Mouse (Mus musculus) hindbrain, embryonic 15.5 days (tissue): ENCODE measurements around the gene Fbxo2. TPM values are rescaled to one million over a fixed set of nuclear protein-coding genes. Genes with fewer than 3 reads are reported as not detected.

ENCODE experiments used
- microRNA-seq: library from miRNA; unstranded; fragments of <30 nt; microRNA quantifications from one replicate; pipeline ENCODE4, GENCODE M21; 2016
- polyA plus RNA-seq: library from polyadenylated mRNA; unstranded; fragments of >200 nt; fragmentation: Nextera tagmentation; extraction: Ambion mirVana; gene quantifications from 2 replicates; pipeline ENCODE4 v1.2.1, GENCODE M21; 2015

The Fbxo2 gene
- polyA plus RNA-seq, 1 experiment from 2014 or later = 23.4 TPM

Small RNAs within 50 kb of the gene (microRNA-seq; reads per million reads assigned to microRNA genes)
- gene Mir7022 = not detected

Other genes starting within 250 kb of the Fbxo2 start
- gene Plod1, start 223.9 kb upstream of the Fbxo2 start, polyA plus RNA-seq = 25.9 and 26.3 TPM in 2 replicates
- 13.3 and 14.0 TPM in 2 replicates for gene 2510039O18Rik, start 219.7 kb upstream of the Fbxo2 start, polyA plus RNA-seq
- gene Nppb, start 174.8 kb upstream of the Fbxo2 start, polyA plus RNA-seq = 0.19 and 0.35 TPM in 2 replicates
- gene Nppa, start 159.9 kb upstream of the Fbxo2 start, polyA plus RNA-seq = 1.6 and 1.7 TPM in 2 replicates
- gene Clcn6, start 121.8 kb upstream of the Fbxo2 start, polyA plus RNA-seq = 31.3 and 32.8 TPM in 2 replicates
- 18.0 and 22.1 TPM in 2 replicates for gene Mthfr, start 121.5 kb upstream of the Fbxo2 start, polyA plus RNA-seq
- gene Agtrap, start 72.6 kb upstream of the Fbxo2 start, polyA plus RNA-seq = 6.0 and 6.8 TPM in 2 replicates
- 98.3 and 110 TPM in 2 replicates for gene Mad2l2, start 30.2 kb upstream of the Fbxo2 start, polyA plus RNA-seq
- 15.4 and 16.1 TPM in 2 replicates for gene Draxin, start 29.9 kb upstream of the Fbxo2 start, polyA plus RNA-seq
- 21.7 and 21.8 TPM in 2 replicates for gene Fbxo6, start 8.5 kb upstream of the Fbxo2 start, polyA plus RNA-seq
- 93.3 and 96.0 TPM in 2 replicates for gene Fbxo44, start 139 bp upstream of the Fbxo2 start, polyA plus RNA-seq
- gene Disp3, start 127.3 kb downstream of the Fbxo2 start, polyA plus RNA-seq = 13.3 and 15.3 TPM in 2 replicates